Mouse (Mus musculus): ENCODE data around the gene Pitpnm1. TPM values are rescaled to one million over a fixed set of nuclear protein-coding genes. Genes with fewer than 3 reads are reported as not detected.
A peak's percentile ranks its signal among the peaks of the same experiment; 100 is the strongest.

Pitpnm1 gene
- total and polyA plus RNA-seq, 3 experiments, result 15.9 to 43.8 (median 34.7) TPM

GRCm38 (mm10) chr19:4137913-4138312 lies 38.1 kb downstream of the Pitpnm1 start:
- Histone ChIP-seq H3K9me3 (replicated peaks; ENCODE audit: low read length) (no peaks in the 10 kb centered on the region), H3K36me3 (replicated peaks in 1 of 2; ENCODE audit: control insufficient read depth in 1 of 2, insufficient read depth in 1 of 2, low read length in 1 of 2) (peaks cover 4 to 56% of the 10 kb centered on the region in 2 experiments), H3K4me2 (ENCODE audit: insufficient read depth, low read depth, poor library complexity, severe bottlenecking) (peak overlapping the region; percentile 42), H3K79me2 (replicated peaks; ENCODE audit: control insufficient read depth, extremely low read depth, insufficient read depth, poor library complexity, severe bottlenecking) (no peaks in the 10 kb centered on the region; the same call in 1 of the 2 replicates), H3K9ac (ENCODE audit: insufficient read depth, low read depth) (no peak overlapping the region), H3K4me3 (replicated peaks in 1 of 3; ENCODE audit: low read depth in 2 of 3, low read length in 2 of 3, poor library complexity in 1 of 3) (no peak overlapping the region), H3K27ac (ENCODE audit: insufficient read depth, low read depth) (no peak overlapping the region; the same call in 1 of the 2 replicates), H3K27me3 (replicated peaks) (no peaks in the 10 kb centered on the region), H3K4me1 (ENCODE audit: control insufficient read depth in 1 of 2, insufficient read depth in 2 of 2) (peaks cover 38 to 91% of the 10 kb centered on the region in 2 experiments)
- no peak for TF ChIP-seq MAZ (IDR thresholded peaks at IDR 0.05; ENCODE audit: low read depth, low read length)
- peak; percentile 34; the same call in 1 of the 2 replicates for TF ChIP-seq E2F4 (IDR thresholded peaks at IDR 0.05; ENCODE audit: insufficient replicate concordance, low read depth, low read length)
- peak; percentile 85 for TF ChIP-seq IRF4 (IDR thresholded peaks at IDR 0.05; ENCODE audit: low read depth, low read length)
- peak; percentile 86 for TF ChIP-seq EP300 (IDR thresholded peaks at IDR 0.05; ENCODE audit: low read length)
- DNase-seq (ENCODE audit: extremely low read depth), result peak; percentile 43
- dilution Hi-C loops (cut with MboI; ENCODE audit: extremely low pct_ligation_motif_present, extremely low pct_unique_long_range_greater_than_20kb, low sequenced_read_pairs), result no loop called here
- in situ Hi-C loops (cut with MboI; ENCODE audit: low pct_ligation_motif_present, low pct_unique_long_range_greater_than_20kb, low sequenced_read_pairs), result no loop called here

GRCm38 (mm10) chr19:4139446-4139845 lies 39.6 kb downstream of the Pitpnm1 start, which contains the start of gene Gpr152:
Gpr152 (plus strand) TSS chr19:4139787.
- dilution Hi-C loops (cut with MboI; ENCODE audit: extremely low pct_ligation_motif_present, extremely low pct_unique_long_range_greater_than_20kb, low sequenced_read_pairs), result no loop called here
- Histone ChIP-seq H3K4me1 (ENCODE audit: control insufficient read depth in 1 of 2, insufficient read depth in 2 of 2) (peaks cover 48 to 91% of the 10 kb centered on the region in 2 experiments), H3K4me2 (ENCODE audit: insufficient read depth, low read depth, poor library complexity, severe bottlenecking) (no peak within 1 kb of the TSS), H3K27me3 (replicated peaks) (no peaks in the 10 kb centered on the region), H3K36me3 (replicated peaks in 1 of 2; ENCODE audit: control insufficient read depth in 1 of 2, insufficient read depth in 1 of 2, low read length in 1 of 2) (peaks cover 0 to 49% of the 10 kb centered on the region in 2 experiments), H3K4me3 (replicated peaks in 1 of 3; ENCODE audit: low read depth in 2 of 3, low read length in 2 of 3, poor library complexity in 1 of 3) (no peak within 1 kb of the TSS), H3K27ac (ENCODE audit: insufficient read depth, low read depth) (no peak within 1 kb of the TSS), H3K9me3 (replicated peaks; ENCODE audit: low read length) (no peaks in the 10 kb centered on the region), H3K79me2 (replicated peaks; ENCODE audit: control insufficient read depth, extremely low read depth, insufficient read depth, poor library complexity, severe bottlenecking) (no peaks in the 10 kb centered on the region), H3K9ac (ENCODE audit: insufficient read depth, low read depth) (no peak within 1 kb of the TSS)
- TF ChIP-seq ETS1 (conservative IDR thresholded peaks at IDR 0.05; ENCODE audit: low read depth, low read length) (no peak), RCOR1 (conservative IDR thresholded peaks at IDR 0.05; ENCODE audit: low read depth, low read length) (no peak), JUND (conservative IDR thresholded peaks at IDR 0.05; ENCODE audit: low read depth, low read length) (no peak), GABPA (IDR thresholded peaks at IDR 0.05; ENCODE audit: insufficient replicate concordance, low read depth, low read length) (no peak)
- in situ Hi-C loops (cut with MboI; ENCODE audit: low pct_ligation_motif_present, low pct_unique_long_range_greater_than_20kb, low sequenced_read_pairs), result no loop called here
- no peak for DNase-seq (ENCODE audit: extremely low read depth)

- Histone ChIP-seq H3K27ac (ENCODE audit: insufficient read depth, low read depth) (no peak overlapping the region), H3K4me1 (ENCODE audit: control insufficient read depth in 1 of 2, insufficient read depth in 2 of 2) (peaks cover 49 to 91% of the 10 kb centered on the region in 2 experiments), H3K79me2 (replicated peaks; ENCODE audit: control insufficient read depth, extremely low read depth, insufficient read depth, poor library complexity, severe bottlenecking) (no peaks in the 10 kb centered on the region), H3K27me3 (replicated peaks) (no peaks in the 10 kb centered on the region), H3K4me3 (replicated peaks in 1 of 3; ENCODE audit: low read depth in 2 of 3, low read length in 2 of 3, poor library complexity in 1 of 3) (no peak overlapping the region), H3K36me3 (replicated peaks in 1 of 2; ENCODE audit: control insufficient read depth in 1 of 2, insufficient read depth in 1 of 2, low read length in 1 of 2) (peaks cover 0 to 49% of the 10 kb centered on the region in 2 experiments), H3K9ac (ENCODE audit: insufficient read depth, low read depth) (no peak overlapping the region), H3K9me3 (replicated peaks; ENCODE audit: low read length) (no peaks in the 10 kb centered on the region), H3K4me2 (ENCODE audit: insufficient read depth, low read depth, poor library complexity, severe bottlenecking) (no peak overlapping the region)
- DNase-seq (ENCODE audit: extremely low read depth), result no peak
- dilution Hi-C loops (cut with MboI; ENCODE audit: extremely low pct_ligation_motif_present, extremely low pct_unique_long_range_greater_than_20kb, low sequenced_read_pairs) (no loop called here), in situ Hi-C loops (cut with MboI; ENCODE audit: low pct_ligation_motif_present, low pct_unique_long_range_greater_than_20kb, low sequenced_read_pairs) (no loop called here)
- TF ChIP-seq MXI1 (IDR thresholded peaks at IDR 0.05; ENCODE audit: low read depth, low read length) (no peak), HCFC1 (IDR thresholded peaks at IDR 0.05; ENCODE audit: low read depth, low read length) (no peak), SIN3A (IDR thresholded peaks at IDR 0.05; ENCODE audit: low read length) (no peak), JUND (conservative IDR thresholded peaks at IDR 0.05; ENCODE audit: low read depth, low read length) (no peak), GABPA (IDR thresholded peaks at IDR 0.05; ENCODE audit: insufficient replicate concordance, low read depth, low read length) (no peak), POLR2AphosphoS2 (IDR thresholded peaks at IDR 0.05; ENCODE audit: low read depth, low read length) (no peak), RAD21 (IDR thresholded peaks at IDR 0.05; ENCODE audit: low read depth, low read length) (no peak), NELFE (IDR thresholded peaks at IDR 0.05; ENCODE audit: low read depth, low read length) (no peak)
Observed at GRCm38 (mm10) chr19:4140147-4140546, 40.3 kb downstream of the Pitpnm1 start.
